Mouse (Mus musculus) liver, embryonic 14.5 days (tissue): Measurements from ENCODE around the gene Kat8.

Experiments
- CTCF ChIP-seq: IDR thresholded peaks from 2 replicates; pipeline ENCODE4 v1.5.1; 2016; ENCODE audit warnings: antibody characterized with exemption, low read depth, control low read depth
- EP300 ChIP-seq: IDR thresholded peaks from 2 replicates; pipeline ENCODE4 v1.6.1; 2016; ENCODE audit warnings: antibody characterized with exemption, low read depth

DNA sequence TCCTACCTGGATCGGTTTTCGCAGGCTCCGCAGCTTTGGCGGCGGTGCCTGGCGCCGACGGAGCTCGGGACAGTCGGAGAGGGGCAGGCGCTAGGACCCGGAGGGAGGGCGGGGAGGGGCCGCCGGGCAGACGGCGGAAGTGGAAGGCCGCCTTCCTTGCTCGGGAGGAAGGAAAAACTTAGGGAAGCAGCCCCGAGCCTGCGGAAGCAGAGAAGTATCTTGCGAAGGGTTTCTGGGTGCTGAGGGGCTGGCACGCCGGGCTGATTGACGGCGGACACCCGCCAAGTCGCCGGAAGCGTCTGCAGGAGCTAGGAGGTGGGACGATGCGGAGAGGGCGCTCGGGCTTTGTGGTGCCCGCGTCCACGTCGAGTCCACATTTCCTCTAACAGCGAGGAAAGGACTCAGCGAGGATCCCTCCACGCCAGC is 36.3 kb upstream of the Kat8 start, which contains the start of gene Zfp646:
- no peak for TF ChIP-seq EP300
- no peak for TF ChIP-seq CTCF
